8 mouse cellular contexts compared by ENCODE assay signal in genomic region chr17:29549543-29550428, GRCm38 (mm10). TPM values are rescaled to one million over a fixed set of nuclear protein-coding genes. Genes with fewer than 3 reads are reported as not detected.
DNase-seq lines count a peak whose midpoint lies in the region; ATAC-seq and TF ChIP-seq lines count a peak whose summit lies in the region.

Gene Gm17657, minus strand, starts transcription at chr17:29549638.
Gene Tbc1d22b, plus strand, starts transcription at chr17:29549785.

- TF ChIP-seq POLR2A in testis, adult 2 months (IDR thresholded peaks at IDR 0.05; ENCODE audit: control insufficient read depth, low read depth, low read length), result peak; percentile 67; the same call in 1 of the 2 replicates

- no peaks in the 10 kb centered on the region for H3K27me3 ChIP-seq in forebrain, embryonic 11.5 days (ENCODE audit: control insufficient read depth, insufficient read depth, low read length)
- H3K27me3 ChIP-seq in heart, postnatal 0 days (ENCODE audit: control insufficient read depth, insufficient read depth, low read length), result no peaks in the 10 kb centered on the region
- no peaks in the 10 kb centered on the region for H3K27me3 ChIP-seq in liver, embryonic 16.5 days (ENCODE audit: control insufficient read depth, insufficient read depth, low read depth, low read length)
- H3K27me3 ChIP-seq in neural tube, embryonic 13.5 days, result no peaks in the 10 kb centered on the region; the same call in 1 of the 2 replicates
- no peaks in the 10 kb centered on the region for H3K27me3 ChIP-seq in testis, adult 2 months (ENCODE audit: control insufficient read depth, insufficient read depth, low read length)

- peak within 1 kb of the TSS; percentile 94 for H3K9ac ChIP-seq in forebrain, embryonic 11.5 days (ENCODE audit: low read length)
- peak within 1 kb of the TSS; percentile 92 for H3K9ac ChIP-seq in heart, postnatal 0 days (replicated peaks; ENCODE audit: low read depth, low read length)
- H3K9ac ChIP-seq in liver, embryonic 16.5 days (ENCODE audit: low read depth, low read length), result peak within 1 kb of the TSS; percentile 76
- H3K9ac ChIP-seq in neural tube, embryonic 13.5 days, result peak within 1 kb of the TSS; percentile 97

- no peaks in the 10 kb centered on the region for H3K36me3 ChIP-seq in forebrain, embryonic 11.5 days (ENCODE audit: control insufficient read depth, insufficient read depth, low read length)
- no peaks in the 10 kb centered on the region for H3K36me3 ChIP-seq in heart, postnatal 0 days (replicated peaks; ENCODE audit: control insufficient read depth, insufficient read depth, low read length)
- no peaks in the 10 kb centered on the region for H3K36me3 ChIP-seq in liver, embryonic 16.5 days (ENCODE audit: control insufficient read depth, insufficient read depth)
- no peaks in the 10 kb centered on the region for H3K36me3 ChIP-seq in neural tube, embryonic 13.5 days
- H3K36me3 ChIP-seq in testis, adult 2 months (ENCODE audit: control insufficient read depth, insufficient read depth, low read length), result no peaks in the 10 kb centered on the region

- DNase-seq in CD8-positive naive resting alpha-beta T cell, adult 2 months (ENCODE audit: low read depth in 2 of 2, low spot score in 2 of 2), result peak; percentile 92 to 94
- peak; percentile 88 for DNase-seq in c-Kit-positive CD71-negative TER-119-negative erythroid progenitor cells, embryonic 14.5 days (ENCODE audit: low read depth)
- DNase-seq in forebrain, embryonic 11.5 days (ENCODE audit: low spot score), result peak; percentile 97
- DNase-seq in heart, postnatal 0 days (ENCODE audit: low spot score), result peak; percentile 89
- DNase-seq in kidney, postnatal 4 days, result peak; percentile 95 to 97

- H3K4me2 ChIP-seq in forebrain, embryonic 11.5 days (ENCODE audit: low read depth, low read length, severe bottlenecking), result peak within 1 kb of the TSS; percentile 87
- H3K4me2 ChIP-seq in heart, postnatal 0 days (ENCODE audit: low read depth, low read length), result peak within 1 kb of the TSS; percentile 98
- H3K4me2 ChIP-seq in liver, embryonic 16.5 days (ENCODE audit: low read depth, low read length), result peak within 1 kb of the TSS; percentile 83
- peak within 1 kb of the TSS; percentile 98 for H3K4me2 ChIP-seq in neural tube, embryonic 13.5 days

- H3K4me1 ChIP-seq in forebrain, embryonic 11.5 days (replicated peaks; ENCODE audit: control insufficient read depth, insufficient read depth, low read length), result peaks cover 4% of the 10 kb centered on the region; the same call in 1 of the 2 replicates
- H3K4me1 ChIP-seq in heart, postnatal 0 days (ENCODE audit: control insufficient read depth, insufficient read depth), result peaks cover 15% of the 10 kb centered on the region
- peaks cover 19% of the 10 kb centered on the region for H3K4me1 ChIP-seq in liver, embryonic 16.5 days (ENCODE audit: control insufficient read depth, low read depth, low read length)
- peaks cover 24% of the 10 kb centered on the region for H3K4me1 ChIP-seq in neural tube, embryonic 13.5 days (replicated peaks)
- H3K4me1 ChIP-seq in testis, adult 2 months (ENCODE audit: control insufficient read depth, insufficient read depth, low read length), result peaks cover 5% of the 10 kb centered on the region

- no peak for TF ChIP-seq CTCF in heart, postnatal 0 days (IDR thresholded peaks at IDR 0.05; ENCODE audit: low read depth)
- no peak for TF ChIP-seq CTCF in testis, adult 2 months (IDR thresholded peaks at IDR 0.05; ENCODE audit: control insufficient read depth, insufficient read depth, insufficient replicate concordance, low read depth, low read length)

- no peak for TF ChIP-seq EP300 in heart, postnatal 0 days (IDR thresholded peaks at IDR 0.05; ENCODE audit: low read depth)

- under 1% methylated on average over 44 of the region's 44 CpGs for WGBS in forebrain, embryonic 11.5 days
- under 1% methylated on average over 33 of the region's 44 CpGs for WGBS in heart, postnatal 0 days
- WGBS in liver, embryonic 16.5 days (ENCODE audit: insufficient replicate concordance), result under 1% methylated on average over 44 of the region's 44 CpGs
- under 1% methylated on average over 44 of the region's 44 CpGs for WGBS in neural tube, embryonic 13.5 days

- H3K27ac ChIP-seq in forebrain, embryonic 11.5 days (ENCODE audit: low read depth, low read length), result no peak within 1 kb of the TSS
- peak within 1 kb of the TSS; percentile 75 for H3K27ac ChIP-seq in heart, postnatal 0 days (ENCODE audit: low read depth)
- H3K27ac ChIP-seq in liver, embryonic 16.5 days (ENCODE audit: low read length), result 0 out of 2 replicates have a peak within 1 kb of the TSS, but pooled peaks have one; percentile 8
- peak within 1 kb of the TSS; percentile 52; the same call in 1 of the 2 replicates for H3K27ac ChIP-seq in neural tube, embryonic 13.5 days (replicated peaks)
- H3K27ac ChIP-seq in testis, adult 2 months (ENCODE audit: control insufficient read depth, insufficient read depth, low read depth, low read length), result peak within 1 kb of the TSS; percentile 59

- no peaks in the 10 kb centered on the region for H3K9me3 ChIP-seq in forebrain, embryonic 11.5 days (ENCODE audit: control insufficient read depth, low read length)
- no peaks in the 10 kb centered on the region for H3K9me3 ChIP-seq in heart, postnatal 0 days (replicated peaks; ENCODE audit: control insufficient read depth, low read length)
- no peaks in the 10 kb centered on the region for H3K9me3 ChIP-seq in liver, embryonic 16.5 days (replicated peaks; ENCODE audit: control insufficient read depth, low read length)
- no peaks in the 10 kb centered on the region for H3K9me3 ChIP-seq in neural tube, embryonic 13.5 days

- ATAC-seq in forebrain, embryonic 11.5 days (replicated peaks; ENCODE audit: low FRiP score), result peak; percentile 98
- ATAC-seq in heart, postnatal 0 days (ENCODE audit: insufficient read depth, low read depth), result peak; percentile 100
- ATAC-seq in liver, embryonic 16.5 days (ENCODE audit: low read depth), result peak; percentile 98
- peak; percentile 98 for ATAC-seq in neural tube, embryonic 13.5 days (ENCODE audit: low read depth)

- peak within 1 kb of the TSS; percentile 91 for H3K4me3 ChIP-seq in forebrain, embryonic 11.5 days (ENCODE audit: low read depth, low read length)
- peak within 1 kb of the TSS; percentile 95 for H3K4me3 ChIP-seq in heart, postnatal 0 days (ENCODE audit: low read depth, low read length)
- peak within 1 kb of the TSS; percentile 72 for H3K4me3 ChIP-seq in liver, embryonic 16.5 days (ENCODE audit: low read depth, low read length)
- peak within 1 kb of the TSS; percentile 95 for H3K4me3 ChIP-seq in neural tube, embryonic 13.5 days
- peak within 1 kb of the TSS; percentile 87 for H3K4me3 ChIP-seq in testis, adult 2 months (ENCODE audit: control insufficient read depth, low read depth, low read length)

RNA-seq across cellular contexts. Expression of gene Gm17657, which starts in this region (rescaled TPM):
- not detected in 2 replicates for polyA plus RNA-seq in forebrain, embryonic 11.5 days (2014; fragmentation: Nextera tagmentation; extraction: Ambion mirVana)
- not detected in 2 replicates for total RNA-seq in heart, postnatal 0 days (2014; rRNA removed; ENCODE audit: low replicate concordance)
- not detected in 2 replicates for polyA plus RNA-seq in heart, postnatal 0 days (2015; fragmentation: Nextera tagmentation; extraction: Ambion mirVana)
- polyA plus RNA-seq in liver, embryonic 16.5 days (2015; fragmentation: Nextera tagmentation; extraction: Ambion mirVana), result not detected in 2 replicates
- polyA plus RNA-seq in neural tube, embryonic 13.5 days (2015; fragmentation: Nextera tagmentation; extraction: Ambion mirVana), result not detected in 2 replicates
- 18.6 and 21.1 TPM in 2 replicates for polyA plus RNA-seq in testis, adult 2 months (2012; rRNA removed)

RNA-seq across cellular contexts. Expression of gene Tbc1d22b, which starts in this region (rescaled TPM):
- 20.9 and 21.9 TPM in 2 replicates for polyA plus RNA-seq in forebrain, embryonic 11.5 days (2014; fragmentation: Nextera tagmentation; extraction: Ambion mirVana)
- 7.0 and 8.0 TPM in 2 replicates for total RNA-seq in heart, postnatal 0 days (2014; rRNA removed; ENCODE audit: low replicate concordance)
- polyA plus RNA-seq in heart, postnatal 0 days (2015; fragmentation: Nextera tagmentation; extraction: Ambion mirVana), result 5.3 and 5.5 TPM in 2 replicates
- 2.7 TPM in 2 replicates for polyA plus RNA-seq in liver, embryonic 16.5 days (2015; fragmentation: Nextera tagmentation; extraction: Ambion mirVana)
- 24.4 and 24.7 TPM in 2 replicates for polyA plus RNA-seq in neural tube, embryonic 13.5 days (2015; fragmentation: Nextera tagmentation; extraction: Ambion mirVana)
- 26.0 and 26.5 TPM in 2 replicates for polyA plus RNA-seq in testis, adult 2 months (2012; rRNA removed)

Comparison
In these comparisons a context has a peak if more than half of its experiments do, and no peak if none do; other contexts are left out.
1. RNA of gene Gm17657 (polyA plus RNA-seq): 18.6 to 21.1 TPM in testis, adult 2 months; not detected in neural tube, embryonic 13.5 days, not detected in forebrain, embryonic 11.5 days, not detected in heart, postnatal 0 days and not detected in liver, embryonic 16.5 days; every median in the first group is over 10 times any median in the second.
2. Peak in every context shown above with its lines, with median percentiles within 50 percentile points of each other: DNase-seq, ATAC-seq, H3K4me2 ChIP-seq, H3K4me3 ChIP-seq and H3K9ac ChIP-seq.